Mouse (Mus musculus) right cerebral cortex, postnatal 36 days (tissue): ENCODE results near the gene Hint2.

Experiments
- DNase-seq, 2 experiments: peaks; one replicate each; pipeline ENCODE4 v3.0.0; 2022; ENCODE audit warnings: low spot score in 2 of 2, mixed read lengths in 1 of 2

The Hint2 gene

GRCm38 (mm10) chr4:43655656-43656338 lies 469 bp downstream of the Hint2 start:
- peak in 1 of 2 experiments; percentile 38 for DNase-seq

- DNase-seq: no peak
These were observed 2.9 kb downstream of the Hint2 start, which contains the start of gene Spag8 for GRCm38 (mm10) chr4:43653161-43654015. Gene Spag8, minus strand, starts transcription at chr4:43653594.

GRCm38 (mm10) chr4:43652726-43653125 lies 3.5 kb downstream of the Hint2 start:
- DNase-seq: no peak

- no peak for DNase-seq
These were observed 6.5 kb downstream of the Hint2 start for GRCm38 (mm10) chr4:43649783-43650182.

- DNase-seq: no peak
These were observed 15.8 kb downstream of the Hint2 start for GRCm38 (mm10) chr4:43640491-43640890.

GRCm38 (mm10) chr4:43640076-43640475 lies 16.2 kb downstream of the Hint2 start:
- DNase-seq: no peak

- DNase-seq: no peak
These were observed 19.5 kb downstream of the Hint2 start for GRCm38 (mm10) chr4:43636751-43637150.

GRCm38 (mm10) chr4:43634621-43635374 lies 21.5 kb downstream of the Hint2 start:
- DNase-seq: no peak

GRCm38 (mm10) chr4:43633736-43634135 lies 22.5 kb downstream of the Hint2 start:
- no peak for DNase-seq

GRCm38 (mm10) chr4:43633296-43633695 lies 23.0 kb downstream of the Hint2 start:
- DNase-seq: no peak

- DNase-seq: no peak
These were observed 24.0 kb downstream of the Hint2 start for GRCm38 (mm10) chr4:43631956-43632920.

GRCm38 (mm10) chr4:43631046-43631955 lies 25.0 kb downstream of the Hint2 start, which contains the start of gene Npr2:
Gene Npr2, plus strand, starts transcription at chr4:43631935.
- no peak for DNase-seq

- no peak for DNase-seq
These were observed 25.6 kb downstream of the Hint2 start for GRCm38 (mm10) chr4:43630671-43631045.

GRCm38 (mm10) chr4:43630030-43630581 lies 26.2 kb downstream of the Hint2 start:
- DNase-seq: peak; percentile 70 to 86

- no peak for DNase-seq
These were observed 27.0 kb downstream of the Hint2 start for GRCm38 (mm10) chr4:43629106-43629817.

- DNase-seq: no peak
These were observed 36.0 kb downstream of the Hint2 start for GRCm38 (mm10) chr4:43620146-43620778.

- no peak for DNase-seq
These were observed 43.1 kb downstream of the Hint2 start for GRCm38 (mm10) chr4:43613060-43613730.

GRCm38 (mm10) chr4:43612534-43612933 lies 43.7 kb downstream of the Hint2 start:
- DNase-seq: no peak
